Mouse (Mus musculus) forebrain, embryonic 10.5 days (tissue): ENCODE data around the gene Olfr1197. TPM values are rescaled to one million over a fixed set of nuclear protein-coding genes. Genes with fewer than 3 reads are reported as not detected.

ENCODE experiments used
- DNase-seq: peaks from one replicate; pipeline ENCODE4 v3.0.0-alpha.2; 2017; ENCODE audit warnings: low spot score; ENCODE audit errors: extremely low spot score
- H3K27ac ChIP-seq: fragments of 300-500 bp; sonication (generic); 2 replicates; pipeline ENCODE4 v1.5.1; 2016; ENCODE audit warnings: mild to moderate bottlenecking
- H3K27me3 ChIP-seq: fragments of 300-500 bp; sonication (generic); 2 replicates; pipeline ENCODE4 v1.6.1; 2016; ENCODE audit warnings: mild to moderate bottlenecking; ENCODE audit not compliant: poor library complexity, severe bottlenecking
- H3K36me3 ChIP-seq: fragments of 300-500 bp; sonication (generic); replicated peaks from 2 replicates; pipeline ENCODE4 v1.6.1; 2016; ENCODE audit warnings: mild to moderate bottlenecking, moderate library complexity
- H3K4me1 ChIP-seq: fragments of 300-500 bp; sonication (generic); 2 replicates; pipeline ENCODE4 v1.6.1; 2016
- H3K4me3 ChIP-seq: fragments of 300-500 bp; sonication (generic); 2 replicates; pipeline ENCODE4 v1.5.1; 2016; ENCODE audit warnings: mild to moderate bottlenecking, moderate library complexity
- H3K9me3 ChIP-seq: fragments of 300-500 bp; sonication (generic); 2 replicates; pipeline ENCODE4 v1.6.1; 2016; ENCODE audit warnings: mild to moderate bottlenecking, moderate library complexity
- WGBS: fragments of 180-500 bp; shearing (Covaris S2); methylation state at CpG from one replicate; pipeline ENCODE4 v1.1.7; 2016; 5-methylcytosine and 5-hydroxymethylcytosine counted together
- polyA plus RNA-seq: library from polyadenylated mRNA; unstranded; fragments of >200 nt; fragmentation: Nextera tagmentation; extraction: Ambion mirVana; gene quantifications from 2 replicates; pipeline ENCODE4 v1.2.1, GENCODE M21; 2016

Olfr1197 gene
- not detected in 2 replicates for polyA plus RNA-seq

GRCm38 (mm10) chr2:88732266-88732665 is at the start of gene Olfr1197:
TSS of gene Olfr1197 (minus strand) at chr2:88732366.
- 84% methylated on average over 1 of the region's 1 CpGs for WGBS
- no peaks in the 10 kb centered on the region for H3K27me3 ChIP-seq
- no peak within 1 kb of the TSS for H3K4me3 ChIP-seq
- DNase-seq = no peak
- no peak within 1 kb of the TSS for H3K27ac ChIP-seq
- H3K9me3 ChIP-seq = no peaks in the 10 kb centered on the region
- no peaks in the 10 kb centered on the region for H3K4me1 ChIP-seq
- H3K36me3 ChIP-seq = no peaks in the 10 kb centered on the region

GRCm38 (mm10) chr2:88770388-88770787 is 38.2 kb upstream of the Olfr1197 start, which contains the start of gene Olfr1200:
TSS of gene Olfr1200 (minus strand) at chr2:88770488.
- H3K36me3 ChIP-seq = no peaks in the 10 kb centered on the region
- H3K4me1 ChIP-seq = no peaks in the 10 kb centered on the region
- H3K4me3 ChIP-seq = no peak within 1 kb of the TSS
- 85% methylated on average over 2 of the region's 2 CpGs for WGBS
- H3K9me3 ChIP-seq = no peaks in the 10 kb centered on the region
- no peak within 1 kb of the TSS for H3K27ac ChIP-seq
- DNase-seq = no peak
- no peaks in the 10 kb centered on the region for H3K27me3 ChIP-seq

- 96% methylated on average over 2 of the region's 2 CpGs for WGBS
- H3K27ac ChIP-seq = no peak within 1 kb of the TSS
- no peaks in the 10 kb centered on the region for H3K36me3 ChIP-seq
- no peaks in the 10 kb centered on the region for H3K27me3 ChIP-seq
- no peak for DNase-seq
- H3K9me3 ChIP-seq = no peaks in the 10 kb centered on the region
- H3K4me1 ChIP-seq = no peaks in the 10 kb centered on the region
- H3K4me3 ChIP-seq = no peak within 1 kb of the TSS
These were observed 28.2 kb upstream of the Olfr1197 start, which contains the start of gene Olfr1199 for GRCm38 (mm10) chr2:88760369-88760768. TSS of gene Olfr1199 (minus strand) at chr2:88760469.

- Histone ChIP-seq H3K9me3 (no peaks in the 10 kb centered on the region), H3K27me3 (no peaks in the 10 kb centered on the region), H3K27ac (no peak within 1 kb of the TSS), H3K4me1 (no peaks in the 10 kb centered on the region), H3K4me3 (no peak within 1 kb of the TSS), H3K36me3 (no peaks in the 10 kb centered on the region)
- WGBS = 98% methylated on average over 2 of the region's 2 CpGs
- DNase-seq = no peak
These were observed 19.1 kb upstream of the Olfr1197 start, which contains the start of gene Olfr1198 for GRCm38 (mm10) chr2:88751270-88751669. TSS of gene Olfr1198 (minus strand) at chr2:88751370.

- WGBS = 58% methylated on average over 3 of the region's 3 CpGs
- H3K9me3 ChIP-seq = no peaks in the 10 kb centered on the region
These were observed 11.2 kb upstream of the Olfr1197 start for GRCm38 (mm10) chr2:88743379-88743778.

GRCm38 (mm10) chr2:88704497-88704896 is 27.7 kb downstream of the Olfr1197 start, which contains the start of gene Olfr1196:
TSS of gene Olfr1196 (minus strand) at chr2:88704597.
- DNase-seq = no peak
- Histone ChIP-seq H3K27me3 (no peaks in the 10 kb centered on the region), H3K4me1 (no peaks in the 10 kb centered on the region), H3K9me3 (no peaks in the 10 kb centered on the region), H3K27ac (no peak within 1 kb of the TSS), H3K4me3 (no peak within 1 kb of the TSS), H3K36me3 (no peaks in the 10 kb centered on the region)
- 86% methylated on average over 2 of the region's 2 CpGs for WGBS

More at GRCm38 (mm10) chr2:88743379-88743778, 11.2 kb upstream of the Olfr1197 start:
- H3K27ac ChIP-seq = no peak overlapping the region
- no peak for DNase-seq
- no peaks in the 10 kb centered on the region for H3K4me1 ChIP-seq
- H3K27me3 ChIP-seq = no peaks in the 10 kb centered on the region
- H3K36me3 ChIP-seq = no peaks in the 10 kb centered on the region
- no peak overlapping the region for H3K4me3 ChIP-seq

GRCm38 (mm10) chr2:88689087-88689486 is 43.1 kb downstream of the Olfr1197 start, which contains the start of gene Olfr1195:
TSS of gene Olfr1195 (minus strand) at chr2:88689187.
- Histone ChIP-seq H3K27ac (no peak within 1 kb of the TSS), H3K9me3 (no peaks in the 10 kb centered on the region), H3K4me1 (no peaks in the 10 kb centered on the region), H3K27me3 (no peaks in the 10 kb centered on the region), H3K36me3 (no peaks in the 10 kb centered on the region), H3K4me3 (no peak within 1 kb of the TSS)
- DNase-seq = no peak

Other genes with a start within 250 kb of the Olfr1197 start
- not detected in 2 replicates for gene Olfr1184, start 248.8 kb downstream of the Olfr1197 start, polyA plus RNA-seq
- not detected in 2 replicates for gene Olfr1185-ps1, start 239.0 kb downstream of the Olfr1197 start, polyA plus RNA-seq
- gene Olfr1186, start 213.8 kb downstream of the Olfr1197 start, polyA plus RNA-seq = not detected in 2 replicates
- gene Olfr1188, start 175.4 kb downstream of the Olfr1197 start, polyA plus RNA-seq = not detected in 2 replicates
- not detected in 2 replicates for gene Olfr1189, start 145.9 kb downstream of the Olfr1197 start, polyA plus RNA-seq
- gene Olfr1191-ps1, start 91.8 kb downstream of the Olfr1197 start, polyA plus RNA-seq = not detected in 2 replicates
- gene Olfr1192-ps1, start 83.9 kb downstream of the Olfr1197 start, polyA plus RNA-seq = not detected in 2 replicates
- not detected in 2 replicates for gene Olfr1193, start 56.7 kb downstream of the Olfr1197 start, polyA plus RNA-seq
- not detected in 2 replicates for gene Olfr1195, start 43.2 kb downstream of the Olfr1197 start, polyA plus RNA-seq
- gene Olfr1196, start 27.8 kb downstream of the Olfr1197 start, polyA plus RNA-seq = not detected in 2 replicates
- not detected in 2 replicates for gene Olfr1198, start 19.0 kb upstream of the Olfr1197 start, polyA plus RNA-seq
- not detected in 2 replicates for gene Olfr1199, start 28.1 kb upstream of the Olfr1197 start, polyA plus RNA-seq
- not detected in 2 replicates for gene Olfr1200, start 38.1 kb upstream of the Olfr1197 start, polyA plus RNA-seq
- not detected in 2 replicates for gene Olfr1201, start 60.7 kb upstream of the Olfr1197 start, polyA plus RNA-seq
- 0.04 TPM in 1 of 2 replicates, not detected in the other for gene Olfr1202, start 82.1 kb upstream of the Olfr1197 start, polyA plus RNA-seq
- gene Olfr1205, start 97.4 kb upstream of the Olfr1197 start, polyA plus RNA-seq = not detected in 2 replicates
- gene Olfr1204, start 116.9 kb upstream of the Olfr1197 start, polyA plus RNA-seq = not detected in 2 replicates
- not detected in 2 replicates for gene Olfr1206, start 130.9 kb upstream of the Olfr1197 start, polyA plus RNA-seq
- gene Olfr1208, start 169.9 kb upstream of the Olfr1197 start, polyA plus RNA-seq = not detected in 2 replicates
- not detected in 2 replicates for gene Olfr1209, start 182.8 kb upstream of the Olfr1197 start, polyA plus RNA-seq
- not detected in 2 replicates for gene Olfr1211, start 205.7 kb upstream of the Olfr1197 start, polyA plus RNA-seq
- gene Olfr1212, start 221.6 kb upstream of the Olfr1197 start, polyA plus RNA-seq = not detected in 2 replicates
- not detected in 2 replicates for gene Gm13762, start 247.9 kb upstream of the Olfr1197 start, polyA plus RNA-seq